Mouse (Mus musculus) C2C12 (cell line): ENCODE results near the gene Tpr.

Experiments used
- CTCF ChIP-seq: IDR thresholded peaks from one replicate; pipeline ENCODE4 v1.5.1; 2011; ENCODE audit not compliant: control insufficient read depth, insufficient read depth, insufficient read length
- MYOG ChIP-seq: IDR thresholded peaks from one replicate; pipeline ENCODE4 v1.6.1; 2011; ENCODE audit not compliant: control insufficient read depth, insufficient read length; ENCODE audit errors: extremely low read depth
- USF1 ChIP-seq: IDR thresholded peaks from one replicate; pipeline ENCODE4 v1.6.1; 2011; ENCODE audit warnings: low read depth, mild to moderate bottlenecking, control low read depth, moderate library complexity

DNA sequence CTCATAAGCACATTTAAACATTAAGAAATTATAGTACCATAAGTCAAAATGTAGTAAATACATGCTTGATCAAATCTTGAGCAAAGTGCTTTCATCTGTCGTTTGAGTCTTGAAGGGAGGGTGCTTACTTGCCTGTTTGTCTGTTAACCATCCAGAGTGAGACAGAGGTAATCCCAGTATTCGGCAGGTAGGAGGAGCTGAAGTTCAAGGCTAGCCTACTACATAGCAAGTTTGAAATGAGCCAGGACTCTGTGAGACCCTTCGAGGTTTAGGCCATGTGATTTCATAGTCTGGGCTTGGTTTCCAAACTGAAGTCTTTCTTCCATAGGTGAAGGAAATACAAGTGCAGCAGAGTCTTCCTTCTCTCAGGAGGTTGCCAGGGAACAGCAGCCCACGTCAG is 49.1 kb downstream of the Tpr start:
- TF ChIP-seq CTCF (no peak), MYOG (no peak), USF1 (no peak)
